ENCODE assay signal across 8 mouse cellular contexts in the genomic region with DNA sequence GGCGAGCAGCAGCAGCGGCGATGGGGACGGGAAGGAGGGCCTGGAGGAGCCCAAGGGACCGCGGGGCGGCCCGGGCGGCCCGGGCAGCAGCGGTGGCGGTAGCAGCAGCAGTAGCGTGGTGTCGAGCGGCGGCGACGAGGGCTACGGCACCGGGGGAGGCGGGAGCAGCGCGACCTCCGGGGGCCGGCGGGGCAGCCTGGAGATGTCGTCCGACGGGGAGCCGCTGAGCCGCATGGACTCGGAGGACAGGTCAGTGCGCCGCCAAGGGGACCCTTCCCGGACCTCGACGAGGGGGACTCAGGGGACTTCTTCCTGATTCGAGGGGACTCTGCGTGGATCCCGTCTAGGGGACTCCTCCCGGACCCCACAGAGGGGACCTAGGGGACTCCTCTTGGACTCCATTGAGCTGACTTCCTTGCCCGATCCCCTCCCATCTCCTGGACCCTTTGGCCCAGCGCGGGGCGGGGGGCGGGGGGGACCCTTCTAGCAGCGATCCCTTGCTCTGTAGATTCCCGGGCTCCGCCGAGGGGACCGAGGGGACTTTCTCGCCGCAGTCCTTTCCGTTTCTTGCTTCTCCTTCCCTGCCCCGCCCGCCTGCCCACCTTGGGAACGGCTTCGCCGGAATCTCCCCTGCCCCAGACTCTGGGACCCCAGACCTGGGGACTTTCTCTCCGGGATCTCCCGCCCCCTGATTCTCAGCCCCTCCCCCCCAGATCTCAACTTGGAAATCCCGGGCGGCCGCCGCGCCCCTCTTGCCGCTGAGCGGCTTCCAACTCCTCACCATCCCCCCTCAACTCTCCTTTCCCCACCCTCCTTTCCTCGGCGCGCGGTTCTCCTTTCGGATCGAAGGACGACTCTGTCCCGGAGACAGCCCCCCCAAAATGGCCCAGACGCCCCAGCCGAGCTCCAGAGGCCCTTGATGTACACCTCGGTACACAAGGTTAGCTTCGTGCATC. TPM values are rescaled to one million over a fixed set of nuclear protein-coding genes. Genes with fewer than 3 reads are reported as not detected.
A peak's percentile ranks its signal among the peaks of the same experiment; 100 is the strongest.
DNase-seq lines count a peak whose midpoint lies in the region; ATAC-seq lines count a peak whose summit lies in the region.

No protein-coding gene starts in this region.

- DNase-seq in ES-CJ7 (ENCODE audit: low read depth, low spot score) = peak; percentile 64
- peak; percentile 25 to 35 for DNase-seq in adrenal gland, postnatal 4 days (ENCODE audit: low spot score in 2 of 2)
- peak; percentile 65 for DNase-seq in limb, embryonic 11.5 days (ENCODE audit: low spot score)
- DNase-seq in midbrain, embryonic 10.5 days (ENCODE audit: low spot score) = peak; percentile 57
- peak; percentile 50 to 59 for DNase-seq in spleen, postnatal 10 days (ENCODE audit: low spot score in 2 of 2)

- peaks cover 26% of the 10 kb centered on the region for H3K4me1 ChIP-seq in heart, embryonic 16.5 days (ENCODE audit: control insufficient read depth, insufficient read depth, low read length)
- H3K4me1 ChIP-seq in limb, embryonic 11.5 days (ENCODE audit: control insufficient read depth, insufficient read depth, low read length) = peaks cover 20% of the 10 kb centered on the region
- H3K4me1 ChIP-seq in midbrain, embryonic 10.5 days = peaks cover 53% of the 10 kb centered on the region

- ATAC-seq in erythroblast, adult 5-6 weeks (replicated peaks; ENCODE audit: low FRiP score, poor library complexity, severe bottlenecking) = peak; percentile 8
- peak; percentile 23 for ATAC-seq in heart, embryonic 16.5 days (replicated peaks; ENCODE audit: extremely low read depth, insufficient read depth, low FRiP score)
- ATAC-seq in limb, embryonic 11.5 days (ENCODE audit: insufficient number of reproducible peaks, low FRiP score, low TSS enrichment, low read depth) = peak; percentile 15; the same call in 1 of the 2 replicates
- no peak for ATAC-seq in inflammation-experienced regulatory T-cells, adult 6 months

- H3K4me2 ChIP-seq in heart, embryonic 16.5 days (ENCODE audit: low read depth, low read length) = peak overlapping the region; percentile 87
- H3K4me2 ChIP-seq in limb, embryonic 11.5 days (ENCODE audit: low read depth, severe bottlenecking) = peak overlapping the region; percentile 68

- no peaks in the 10 kb centered on the region for H3K27me3 ChIP-seq in heart, embryonic 16.5 days (ENCODE audit: control insufficient read depth, insufficient read depth, low read length)
- no peaks in the 10 kb centered on the region for H3K27me3 ChIP-seq in limb, embryonic 11.5 days (ENCODE audit: control insufficient read depth, insufficient read depth, low read length)
- H3K27me3 ChIP-seq in midbrain, embryonic 10.5 days (ENCODE audit: low read depth, poor library complexity, severe bottlenecking) = peaks cover 19% of the 10 kb centered on the region

- H3K4me3 ChIP-seq in heart, embryonic 16.5 days (ENCODE audit: low read length) = peak overlapping the region; percentile 95
- peak overlapping the region; percentile 98 for H3K4me3 ChIP-seq in limb, embryonic 11.5 days (ENCODE audit: low read depth, low read length)
- H3K4me3 ChIP-seq in midbrain, embryonic 10.5 days = peak overlapping the region; percentile 99

- no peaks in the 10 kb centered on the region for H3K36me3 ChIP-seq in heart, embryonic 16.5 days (ENCODE audit: control insufficient read depth, insufficient read depth)
- no peaks in the 10 kb centered on the region for H3K36me3 ChIP-seq in limb, embryonic 11.5 days (ENCODE audit: control insufficient read depth, insufficient read depth, low read length)
- no peaks in the 10 kb centered on the region for H3K36me3 ChIP-seq in midbrain, embryonic 10.5 days

- H3K9ac ChIP-seq in heart, embryonic 16.5 days (ENCODE audit: low read length) = peak overlapping the region; percentile 99
- H3K9ac ChIP-seq in limb, embryonic 11.5 days (ENCODE audit: low read length) = peak overlapping the region; percentile 93

- under 1% methylated on average over 80 of the region's 80 CpGs for WGBS in heart, embryonic 16.5 days
- WGBS in limb, embryonic 11.5 days = under 1% methylated on average over 72 of the region's 80 CpGs
- WGBS in midbrain, embryonic 10.5 days = 0% methylated on average over 80 of the region's 80 CpGs

- no peaks in the 10 kb centered on the region for H3K9me3 ChIP-seq in heart, embryonic 16.5 days (replicated peaks; ENCODE audit: control insufficient read depth, low read length)
- H3K9me3 ChIP-seq in limb, embryonic 11.5 days (ENCODE audit: control insufficient read depth, low read length) = no peaks in the 10 kb centered on the region
- H3K9me3 ChIP-seq in midbrain, embryonic 10.5 days (replicated peaks) = no peaks in the 10 kb centered on the region

- peak overlapping the region; percentile 97 for H3K27ac ChIP-seq in heart, embryonic 16.5 days (ENCODE audit: low read length)
- peak overlapping the region; percentile 91 for H3K27ac ChIP-seq in limb, embryonic 11.5 days (replicated peaks; ENCODE audit: low read depth, low read length)
- H3K27ac ChIP-seq in midbrain, embryonic 10.5 days (replicated peaks) = peak overlapping the region; percentile 98

RNA-seq across cellular contexts. Expression of gene Aebp2, which starts 1.9 kb away (rescaled TPM):
- 10 to 100 TPM; 63.1 TPM for total RNA-seq in adrenal gland, postnatal 4 days (2021)
- 10.2 and 14.4 TPM in 2 replicates for total RNA-seq in erythroblast, adult 5-6 weeks (2015; ENCODE audit: low replicate concordance)
- total RNA-seq in erythroblast, adult 5-6 weeks (2017; ENCODE audit: low replicate concordance) = 10.0 and 16.9 TPM in 2 replicates
- polyA plus RNA-seq in heart, embryonic 16.5 days (2015; fragmentation: Nextera tagmentation; extraction: Ambion mirVana) = 6.7 and 9.0 TPM in 2 replicates
- 12.4 and 14.1 TPM in 2 replicates for polyA plus RNA-seq in limb, embryonic 11.5 days (2014; fragmentation: Nextera tagmentation; extraction: Ambion mirVana)
- 12.3 and 14.9 TPM in 2 replicates for polyA plus RNA-seq in midbrain, embryonic 10.5 days (2016; fragmentation: Nextera tagmentation; extraction: Ambion mirVana)
- polyA plus RNA-seq in inflammation-experienced regulatory T-cells, adult 6 months (2017; shearing (Covaris generic)) = 10 to 100 TPM; 38.6 to 41.5 (median 39.2) TPM
